Mouse (Mus musculus) liver, embryonic 11.5 days (tissue): ENCODE data around the gene Cd101. TPM values are rescaled to one million over a fixed set of nuclear protein-coding genes. Genes with fewer than 3 reads are reported as not detected.

Experiments
- ATAC-seq: fragments of 200-750 bp; cut with Nextera tagmentation; replicated peaks from 2 replicates; pipeline ENCODE4 v1.8.0; 2017; ENCODE audit warnings: moderate number of reproducible peaks, mild to moderate bottlenecking, moderate TSS enrichment, moderate library complexity; ENCODE audit not compliant: low FRiP score
- DNase-seq: peaks from one replicate; pipeline ENCODE4 v3.0.0-alpha.2; 2017; ENCODE audit warnings: low spot score
- H3K27ac ChIP-seq: fragments of 300-500 bp; sonication (generic); 2 replicates; pipeline ENCODE4 v1.5.1; 2014; ENCODE audit warnings: mild to moderate bottlenecking, low read depth, low read length, control low read depth
- H3K27me3 ChIP-seq: fragments of 300-500 bp; sonication (generic); replicated peaks from 2 replicates; pipeline ENCODE4 v1.6.1; 2014; ENCODE audit warnings: low read length, mixed read lengths; ENCODE audit not compliant: control insufficient read depth, insufficient read depth
- H3K36me3 ChIP-seq: fragments of 300-500 bp; sonication (generic); 2 replicates; pipeline ENCODE4 v1.6.1; 2014; ENCODE audit warnings: mild to moderate bottlenecking, low read length, moderate library complexity, mixed read lengths; ENCODE audit not compliant: control insufficient read depth, insufficient read depth
- H3K4me1 ChIP-seq: fragments of 300-500 bp; sonication (generic); replicated peaks from 2 replicates; pipeline ENCODE4 v1.6.1; 2014; ENCODE audit warnings: low read length, mixed read lengths; ENCODE audit not compliant: control insufficient read depth, insufficient read depth
- H3K4me2 ChIP-seq: fragments of 300-500 bp; sonication (generic); 2 replicates; pipeline ENCODE4 v1.6.1; 2014; ENCODE audit warnings: mild to moderate bottlenecking, control low read depth, moderate library complexity
- H3K4me3 ChIP-seq: fragments of 300-500 bp; sonication (generic); 2 replicates; pipeline ENCODE4 v1.5.1; 2014; ENCODE audit warnings: low read depth, low read length, control low read depth
- H3K9ac ChIP-seq: fragments of 300-500 bp; sonication (generic); 2 replicates; pipeline ENCODE4 v1.6.1; 2014; ENCODE audit warnings: low read depth, low read length, control low read depth
- H3K9me3 ChIP-seq: fragments of 300-500 bp; sonication (generic); 2 replicates; pipeline ENCODE4 v1.6.1; 2016; ENCODE audit warnings: low read length, inconsistent platforms, mixed read lengths; ENCODE audit not compliant: control insufficient read depth
- WGBS: fragments of 180-500 bp; shearing (Covaris S2); extraction: QIAGEN DNeasy Blood & Tissue Kit; methylation state at CpG from one replicate; pipeline ENCODE4 v1.1.7; 2014; 5-methylcytosine and 5-hydroxymethylcytosine counted together
- polyA plus RNA-seq: library from polyadenylated mRNA; unstranded; fragments of >200 nt; fragmentation: Nextera tagmentation; extraction: Ambion mirVana; gene quantifications from 2 replicates; pipeline ENCODE4 v1.2.1, GENCODE M21; 2014

Gene Cd101
- polyA plus RNA-seq, 1 experiment from 2014 or later = not detected

DNA sequence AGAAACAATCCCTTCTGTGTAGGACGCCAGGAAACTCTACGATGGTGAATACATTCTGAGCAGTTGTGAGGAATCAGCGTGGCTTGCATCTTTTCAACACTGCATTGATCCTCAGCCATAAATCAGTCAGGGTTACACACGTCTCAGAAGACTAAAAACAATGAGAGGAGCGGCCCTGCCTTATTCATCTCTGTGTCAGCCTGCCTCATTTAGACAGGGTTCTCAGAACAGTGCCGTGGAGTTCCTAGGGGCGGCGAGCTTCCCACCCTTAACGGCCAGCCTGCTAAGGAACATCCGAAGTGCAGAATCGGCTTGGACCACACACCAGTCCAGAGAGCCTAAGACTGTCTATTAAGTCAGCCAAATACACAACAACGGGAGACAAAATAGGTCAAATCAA lies 39.9 kb downstream of the Cd101 start:
- Histone ChIP-seq H3K4me3 (no peak overlapping the region), H3K9ac (no peak overlapping the region), H3K36me3 (no peaks in the 10 kb centered on the region), H3K9me3 (no peaks in the 10 kb centered on the region), H3K4me2 (no peak overlapping the region), H3K27ac (no peak overlapping the region), H3K4me1 (no peaks in the 10 kb centered on the region), H3K27me3 (no peaks in the 10 kb centered on the region)
- no peak for ATAC-seq
- DNase-seq = no peak
- 71% methylated on average over 12 of the region's 12 CpGs for WGBS

DNA sequence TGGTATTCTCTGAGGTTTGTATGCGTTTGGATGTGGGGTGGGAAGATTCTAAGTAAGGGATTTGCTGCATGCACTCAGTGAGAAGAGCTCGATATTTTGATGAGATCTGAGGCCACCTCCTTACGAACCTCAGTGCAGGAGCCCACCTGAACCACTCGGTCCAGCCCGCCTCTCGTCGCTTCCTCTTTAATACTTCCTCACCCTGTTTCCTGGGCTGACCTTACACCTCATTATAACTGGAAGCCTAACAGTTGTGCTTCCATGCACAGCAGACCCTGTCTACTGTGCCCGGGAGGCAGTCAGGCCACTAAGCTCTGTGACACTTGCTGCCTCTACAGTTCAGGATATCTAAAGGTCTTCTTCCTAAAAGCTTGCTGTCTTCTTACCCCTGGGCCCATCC lies 50.1 kb downstream of the Cd101 start:
- Histone ChIP-seq H3K9me3 (no peaks in the 10 kb centered on the region), H3K36me3 (no peaks in the 10 kb centered on the region), H3K4me1 (no peaks in the 10 kb centered on the region), H3K27ac (no peak overlapping the region), H3K4me3 (no peak overlapping the region), H3K9ac (no peak overlapping the region), H3K4me2 (no peak overlapping the region), H3K27me3 (no peaks in the 10 kb centered on the region)
- DNase-seq (no peak), ATAC-seq (no peak)
- 56% methylated on average over 8 of the region's 8 CpGs for WGBS

DNA sequence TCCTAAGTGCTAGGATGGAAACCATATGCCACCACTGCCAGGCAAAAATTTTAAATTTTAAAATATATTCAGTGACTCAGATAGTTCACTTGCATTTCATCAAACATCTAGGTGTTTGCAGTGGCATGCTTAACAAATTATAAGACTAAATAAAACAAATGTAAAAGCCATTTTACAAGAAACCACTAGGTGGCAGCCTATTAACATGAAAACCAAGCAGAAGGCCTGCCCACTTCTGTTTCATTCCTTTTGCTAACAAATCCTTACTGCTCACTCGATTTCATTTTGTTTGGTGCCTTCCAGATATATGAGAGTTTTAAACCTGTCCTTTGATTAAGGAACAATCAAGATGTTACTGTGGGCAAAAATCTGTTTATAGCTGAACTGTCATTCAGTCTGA lies 55.5 kb downstream of the Cd101 start:
- Histone ChIP-seq H3K4me3 (no peak overlapping the region), H3K27ac (no peak overlapping the region), H3K9ac (no peak overlapping the region), H3K27me3 (no peaks in the 10 kb centered on the region), H3K4me1 (no peaks in the 10 kb centered on the region), H3K4me2 (no peak overlapping the region), H3K9me3 (no peaks in the 10 kb centered on the region), H3K36me3 (no peaks in the 10 kb centered on the region)
- ATAC-seq (no peak), DNase-seq (no peak)
- WGBS = 4% methylated on average over 1 of the region's 1 CpGs

DNA sequence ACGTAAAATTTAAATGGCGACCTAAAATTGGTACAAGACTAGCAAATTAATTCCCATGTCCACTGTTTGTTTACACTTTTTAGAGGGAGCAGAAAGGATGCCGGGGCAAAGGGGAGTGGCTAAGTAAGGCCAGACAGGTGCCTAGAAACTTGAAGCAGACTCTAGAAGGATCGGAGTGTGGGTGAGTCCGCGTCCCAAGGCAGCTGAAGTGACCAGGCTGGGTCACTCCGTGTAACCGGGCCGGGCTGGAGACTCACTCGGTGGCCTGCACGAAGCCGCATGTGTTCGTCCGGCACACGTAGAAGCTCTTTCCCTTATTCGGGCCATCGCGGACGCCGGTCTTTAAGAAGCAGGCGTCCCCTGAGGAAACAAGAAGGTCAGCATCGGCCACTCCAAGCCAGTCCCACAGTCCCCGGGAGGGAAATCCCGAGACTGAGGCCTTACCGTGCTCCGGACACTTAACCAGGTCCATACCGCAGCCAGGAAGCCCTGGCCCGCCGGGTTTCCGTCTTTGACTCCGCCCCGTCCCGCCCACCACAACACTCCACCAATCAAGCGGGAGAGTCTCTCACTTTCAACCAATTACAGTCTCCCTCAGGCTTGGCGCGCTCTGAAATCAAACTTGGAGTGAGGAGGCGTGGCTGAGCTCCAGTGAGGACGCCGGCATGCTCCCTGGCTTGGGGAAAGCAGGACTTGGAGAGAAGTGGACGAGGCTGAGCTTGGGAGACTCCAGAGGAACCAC lies 60.0 kb downstream of the Cd101 start, which contains the start of gene Ttf2:
Ttf2 (minus strand) TSS at position 488 of the 742 bp plus-strand sequence.
- peak; percentile 98 for ATAC-seq
- 0 out of 2 replicates have a peak, but pooled peaks cover 2% of the 10 kb centered on the region for H3K4me1 ChIP-seq
- peak within 1 kb of the TSS; percentile 81 for H3K4me3 ChIP-seq
- peak within 1 kb of the TSS; percentile 85 for H3K9ac ChIP-seq
- peak within 1 kb of the TSS; percentile 74 for H3K4me2 ChIP-seq
- H3K27ac ChIP-seq = no peak within 1 kb of the TSS; the same call in 1 of the 2 replicates
- H3K27me3 ChIP-seq = no peaks in the 10 kb centered on the region
- peaks cover 3% of the 10 kb centered on the region; the same call in 1 of the 2 replicates for H3K36me3 ChIP-seq
- no peaks in the 10 kb centered on the region for H3K9me3 ChIP-seq
- under 1% methylated on average over 40 of the region's 40 CpGs for WGBS
- DNase-seq = peak; percentile 93

DNA sequence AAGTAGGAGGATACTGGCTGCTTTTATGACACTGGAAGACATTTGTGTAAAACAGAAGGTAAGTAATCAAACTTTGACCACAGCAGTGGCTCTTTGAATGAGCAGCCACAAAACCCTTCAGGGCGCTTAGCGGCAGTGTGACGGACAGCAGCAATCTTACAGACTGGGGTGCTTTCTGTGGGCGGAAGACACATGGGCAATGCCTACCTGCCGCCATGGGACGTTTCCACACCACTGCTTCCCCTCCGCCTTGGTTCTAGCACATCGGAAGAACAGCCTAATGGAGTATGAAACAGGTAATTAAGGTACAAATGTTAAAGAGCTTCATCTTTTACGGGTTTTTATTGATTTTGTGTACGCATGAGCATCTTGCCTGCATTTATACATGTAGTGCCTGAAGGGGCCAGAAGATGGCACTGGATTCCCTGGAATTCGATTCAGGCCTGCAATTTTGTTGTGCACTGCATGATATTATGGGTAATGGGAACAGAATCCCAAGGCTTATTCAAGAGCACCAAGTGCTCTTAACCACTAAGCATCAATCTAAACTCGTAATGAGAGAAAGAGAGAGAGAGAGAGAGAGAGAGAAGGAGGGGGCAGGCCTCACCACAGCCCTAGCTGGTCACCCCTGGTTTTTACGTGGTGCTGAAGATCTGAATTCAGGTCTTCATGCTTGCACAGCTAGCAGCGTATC lies 65.4 kb downstream of the Cd101 start:
- H3K4me3 ChIP-seq = no peak overlapping the region
- peaks cover 37% of the 10 kb centered on the region for H3K36me3 ChIP-seq
- H3K4me2 ChIP-seq = no peak overlapping the region
- WGBS = 88% methylated on average over 14 of the region's 14 CpGs
- H3K4me1 ChIP-seq = 0 out of 2 replicates have a peak, but pooled peaks cover 6% of the 10 kb centered on the region
- DNase-seq (no peak), ATAC-seq (no peak)
- H3K27me3 ChIP-seq = no peaks in the 10 kb centered on the region
- H3K9me3 ChIP-seq = no peaks in the 10 kb centered on the region
- H3K9ac ChIP-seq = no peak overlapping the region
- H3K27ac ChIP-seq = no peak overlapping the region

DNA sequence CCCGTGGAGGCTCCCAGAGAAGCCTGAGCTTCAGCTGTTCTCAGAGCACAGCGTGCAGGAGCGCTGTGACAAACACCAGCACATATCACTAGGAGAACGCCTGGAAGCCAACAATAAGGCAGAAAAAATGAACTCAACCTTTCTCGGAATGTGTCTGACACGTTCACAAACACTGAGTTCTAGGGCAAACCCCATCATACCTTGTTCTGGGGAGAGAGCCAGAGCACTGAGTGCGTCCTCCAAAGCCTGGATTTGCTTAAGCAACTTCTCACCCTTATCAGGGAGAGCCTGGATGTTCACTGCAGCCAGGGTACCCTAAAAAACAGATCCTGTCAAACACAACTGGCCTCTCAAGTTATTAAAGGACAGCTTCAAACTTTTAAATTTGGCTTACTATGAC lies 67.9 kb downstream of the Cd101 start:
- Histone ChIP-seq H3K27me3 (no peaks in the 10 kb centered on the region), H3K9ac (no peak overlapping the region), H3K4me2 (no peak overlapping the region), H3K4me1 (0 out of 2 replicates have a peak, but pooled peaks cover 3% of the 10 kb centered on the region), H3K4me3 (no peak overlapping the region), H3K9me3 (no peaks in the 10 kb centered on the region), H3K36me3 (peaks cover 42% of the 10 kb centered on the region), H3K27ac (no peak overlapping the region)
- DNase-seq = no peak
- WGBS = 84% methylated on average over 7 of the region's 7 CpGs
- ATAC-seq = no peak

DNA sequence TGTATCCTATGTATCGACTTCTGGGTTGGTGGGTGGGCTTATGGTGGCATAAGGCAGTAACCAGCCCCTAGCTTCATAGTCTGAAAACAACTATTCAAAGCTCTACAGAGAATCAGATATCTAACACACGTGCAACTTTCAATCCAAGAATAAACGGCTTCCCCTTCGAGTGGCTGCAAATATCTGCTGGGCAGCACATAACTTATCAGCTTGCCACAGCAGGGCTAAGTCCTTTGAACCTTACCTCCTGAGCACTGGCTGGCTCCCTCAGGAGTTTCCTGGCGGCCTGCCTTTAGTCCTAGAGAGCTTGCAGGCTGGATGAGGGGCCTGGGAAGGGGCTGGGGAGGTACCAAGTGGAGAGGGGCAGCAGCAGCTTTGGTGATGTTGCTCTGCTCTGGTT lies 68.3 kb downstream of the Cd101 start:
- no peak overlapping the region for H3K27ac ChIP-seq
- 0 out of 2 replicates have a peak, but pooled peaks cover 3% of the 10 kb centered on the region for H3K4me1 ChIP-seq
- no peak overlapping the region for H3K4me2 ChIP-seq
- no peak overlapping the region for H3K9ac ChIP-seq
- ATAC-seq = peak; percentile 76
- peaks cover 42% of the 10 kb centered on the region for H3K36me3 ChIP-seq
- no peak overlapping the region for H3K4me3 ChIP-seq
- no peaks in the 10 kb centered on the region for H3K9me3 ChIP-seq
- no peaks in the 10 kb centered on the region for H3K27me3 ChIP-seq
- no peak for DNase-seq
- WGBS = 59% methylated on average over 5 of the region's 5 CpGs

DNA sequence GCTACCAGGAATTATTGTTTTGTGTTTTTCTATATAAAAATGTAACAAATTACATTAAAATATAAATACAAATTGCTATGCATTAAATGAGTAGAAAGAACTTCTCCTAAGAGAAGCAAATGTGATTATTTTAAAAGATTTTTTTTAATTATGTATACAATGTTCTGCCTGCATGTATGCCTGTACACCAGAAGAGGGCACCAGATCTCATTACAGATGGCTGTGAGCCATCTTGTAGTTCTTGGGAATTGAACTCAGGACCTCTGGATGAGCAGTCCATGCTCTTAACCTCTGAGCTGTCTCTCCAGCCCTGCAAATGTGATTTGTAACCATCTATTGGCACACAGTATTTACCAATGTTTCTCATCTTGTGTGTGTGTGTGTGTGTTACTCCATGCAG lies 74.7 kb downstream of the Cd101 start:
- DNase-seq (no peak), ATAC-seq (no peak)
- H3K36me3 ChIP-seq = peaks cover 45% of the 10 kb centered on the region

More for the DNA sequence above, 74.7 kb downstream of the Cd101 start:
- Histone ChIP-seq H3K9ac (no peak overlapping the region), H3K9me3 (no peaks in the 10 kb centered on the region), H3K4me2 (no peak overlapping the region), H3K4me1 (no peaks in the 10 kb centered on the region), H3K27ac (no peak overlapping the region), H3K27me3 (no peaks in the 10 kb centered on the region), H3K4me3 (no peak overlapping the region)
